Mouse (Mus musculus) stomach, postnatal 0 days (tissue): ENCODE results near the gene Ccser2.

ENCODE experiments used
- CTCF ChIP-seq: IDR thresholded peaks from 2 replicates; pipeline ENCODE4 v1.5.1; 2016; ENCODE audit warnings: antibody characterized with exemption, low read depth, mild to moderate bottlenecking, moderate library complexity
- EP300 ChIP-seq: optimal IDR thresholded peaks from 2 replicates; pipeline ENCODE3; 2016; ENCODE audit warnings: antibody characterized with exemption

- TF ChIP-seq CTCF, result no peak
- no peak for TF ChIP-seq EP300
Measured at GRCm38 (mm10) chr14:36915203-36915602, 53.4 kb downstream of the Ccser2 start.
